Mouse (Mus musculus) olfactory bulb, adult 2 months (tissue): ENCODE measurements around the gene Ccnl2.

ENCODE experiments used
- CTCF ChIP-seq: fragments of 200-500 bp; IDR thresholded peaks from 2 replicates; pipeline ENCODE4 v1.5.1; 2012; ENCODE audit warnings: low read depth, mild to moderate bottlenecking, low read length, moderate library complexity; ENCODE audit not compliant: insufficient read depth
- POLR2A ChIP-seq: fragments of 200-500 bp; IDR thresholded peaks from 2 replicates; pipeline ENCODE4 v1.6.1; 2012; ENCODE audit warnings: mild to moderate bottlenecking, low read depth, low read length, moderate library complexity; ENCODE audit not compliant: insufficient read depth

DNA sequence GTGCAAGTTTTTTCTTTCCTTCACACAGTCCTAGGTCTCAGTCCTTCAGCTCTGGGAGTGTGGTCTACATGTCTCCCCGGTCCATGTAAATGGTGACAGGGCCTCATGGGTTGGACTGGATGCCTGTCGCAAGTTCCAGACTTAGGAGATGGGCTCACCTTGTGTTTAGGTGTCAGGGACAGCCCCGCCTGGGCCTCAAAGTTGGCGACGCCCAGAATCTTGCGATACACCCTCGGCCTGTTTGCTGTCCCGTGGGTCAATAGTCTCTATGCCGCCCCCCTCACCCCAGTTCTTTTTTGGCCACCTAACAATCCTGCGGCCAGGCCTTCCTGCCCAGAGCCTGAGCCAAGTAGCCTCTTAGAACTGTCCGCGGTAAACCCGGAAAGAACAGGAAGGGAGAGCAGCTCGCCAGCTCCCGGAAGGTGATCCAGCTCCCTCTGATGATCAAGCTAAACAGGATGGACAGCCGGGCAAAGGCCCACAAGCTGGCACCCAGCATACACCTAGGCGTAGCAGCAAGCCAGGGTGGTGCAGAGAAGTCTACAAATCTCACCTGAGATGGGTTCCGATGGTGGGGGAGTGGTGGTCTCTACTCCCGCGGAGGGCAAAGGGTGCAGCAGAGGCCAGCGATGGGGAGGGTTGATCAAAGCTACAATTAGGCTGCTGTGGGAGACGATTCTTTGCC, 56.5 kb downstream of the Ccnl2 start:
- TF ChIP-seq CTCF (no peak), POLR2A (no peak)
